Mouse (Mus musculus) layer of hippocampus, postnatal 14 days (tissue): ENCODE data around the gene H2-T24. TPM values are rescaled to one million over a fixed set of nuclear protein-coding genes. Genes with fewer than 3 reads are reported as not detected.
"Not testable (repeated sequence)": the region's sequence is repeated elsewhere in the genome, so short reads cannot be mapped to it uniquely, and the experiment has no call there.

Experiments used
- DNase-seq, 2 experiments: peaks; one replicate each; pipeline ENCODE4 v3.0.0; 2021 to 2022; ENCODE audit warnings: low spot score in 2 of 2, mixed read lengths in 1 of 2
- long read RNA-seq, 2 experiments: library from polyadenylated mRNA; stranded (forward); transcript quantifications; one replicate each; pipeline ENCODE4 v2.0.0; 2021
- total RNA-seq, 2 experiments: library from RNA; stranded (reverse); gene quantifications; 2 replicates each; pipeline ENCODE4 v1.2.3; 2021

The H2-T24 gene
- 1 to 10 TPM; 1.0 to 1.1 TPM for total RNA-seq
- long read RNA-seq, experiment 1, partial matches to known transcripts = 0 of 1 reads
- long read RNA-seq, experiment 1, other reads (novel, unspliced or antisense) = 1 of 1 reads
- long read RNA-seq, experiment 2, partial matches to known transcripts = 0 of 9 reads
- long read RNA-seq, experiment 2, other reads (novel, unspliced or antisense) = 9 of 9 reads

DNA sequence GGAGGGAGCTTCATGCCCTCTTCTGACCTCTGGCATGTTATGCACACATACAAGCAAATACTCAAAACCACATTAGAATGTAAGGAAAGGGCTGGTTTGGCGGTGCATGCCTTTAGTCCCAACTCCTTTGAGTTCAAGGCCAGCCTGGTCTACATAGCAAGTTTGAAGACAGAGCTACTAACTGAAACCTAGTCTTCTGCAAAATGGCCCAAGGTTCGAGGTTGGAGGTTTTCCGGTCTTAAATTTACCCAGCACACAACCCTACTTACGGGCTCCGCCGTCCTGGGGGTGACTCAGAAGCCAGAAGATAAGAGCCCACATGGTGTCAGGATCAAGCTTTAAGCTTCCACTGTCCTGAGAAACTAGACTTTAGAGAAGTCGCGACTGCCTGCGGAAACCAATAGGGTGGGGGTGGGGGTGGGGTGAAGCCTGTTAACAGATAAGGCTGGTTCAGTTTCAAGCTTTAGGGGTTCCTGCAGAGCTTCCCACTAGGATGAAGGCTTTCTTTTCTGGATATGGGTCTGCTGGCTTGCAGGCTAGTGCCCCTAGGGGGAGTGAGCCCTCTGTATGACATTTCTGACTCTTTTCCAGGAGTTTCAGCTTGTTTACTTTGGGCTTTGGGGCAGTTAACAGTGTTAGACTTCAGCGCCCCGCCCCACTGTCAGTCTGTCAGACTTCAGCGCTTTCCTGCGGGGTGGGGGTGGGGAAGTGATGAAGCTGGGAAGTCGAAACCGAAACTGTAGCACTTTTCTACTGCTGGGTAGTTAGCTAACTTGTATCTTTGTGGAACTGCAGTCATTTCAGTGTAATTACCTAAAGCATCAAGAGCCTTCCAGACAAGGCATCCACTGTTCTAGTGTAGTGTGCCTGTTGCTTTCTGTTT, at the start of gene H2-T24:
Gene H2-T24 (minus strand): TSS at position 370 of the 883 bp plus-strand sequence.
- DNase-seq = peak in 1 of 2 experiments; percentile 37

GRCm38 (mm10) chr17:36060829-36061228, 40.5 kb upstream of the H2-T24 start:
- peak; percentile 81 to 91 for DNase-seq

GRCm38 (mm10) chr17:36058362-36058761, 38.0 kb upstream of the H2-T24 start, which contains the start of gene Gm11127:
Gene Gm11127 (minus strand): TSS chr17:36058371.
- not testable (repeated sequence) for DNase-seq

DNA sequence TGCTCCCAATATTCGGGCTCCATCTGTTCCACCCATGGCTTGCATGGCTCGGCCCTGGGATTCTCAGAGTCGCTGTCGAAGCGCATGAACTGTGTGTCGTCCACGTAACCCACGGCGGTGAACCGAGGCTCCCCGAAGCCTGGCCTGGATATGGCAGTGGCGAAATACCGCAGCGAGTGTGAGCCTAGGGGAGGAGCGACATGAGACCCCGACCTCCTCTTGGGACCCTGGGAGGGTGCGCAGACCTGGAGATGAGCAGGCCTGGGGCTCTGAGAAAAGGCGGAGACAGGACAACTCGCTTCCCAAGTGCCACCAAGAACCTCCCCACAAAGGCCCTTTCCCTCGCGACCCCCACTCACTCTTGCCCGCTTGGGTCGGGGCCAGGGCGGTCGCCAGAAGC, 37.6 kb upstream of the H2-T24 start:
- DNase-seq = not testable (repeated sequence)

- DNase-seq = no peak
These were observed 22.9 kb upstream of the H2-T24 start for GRCm38 (mm10) chr17:36043286-36043685.

DNA sequence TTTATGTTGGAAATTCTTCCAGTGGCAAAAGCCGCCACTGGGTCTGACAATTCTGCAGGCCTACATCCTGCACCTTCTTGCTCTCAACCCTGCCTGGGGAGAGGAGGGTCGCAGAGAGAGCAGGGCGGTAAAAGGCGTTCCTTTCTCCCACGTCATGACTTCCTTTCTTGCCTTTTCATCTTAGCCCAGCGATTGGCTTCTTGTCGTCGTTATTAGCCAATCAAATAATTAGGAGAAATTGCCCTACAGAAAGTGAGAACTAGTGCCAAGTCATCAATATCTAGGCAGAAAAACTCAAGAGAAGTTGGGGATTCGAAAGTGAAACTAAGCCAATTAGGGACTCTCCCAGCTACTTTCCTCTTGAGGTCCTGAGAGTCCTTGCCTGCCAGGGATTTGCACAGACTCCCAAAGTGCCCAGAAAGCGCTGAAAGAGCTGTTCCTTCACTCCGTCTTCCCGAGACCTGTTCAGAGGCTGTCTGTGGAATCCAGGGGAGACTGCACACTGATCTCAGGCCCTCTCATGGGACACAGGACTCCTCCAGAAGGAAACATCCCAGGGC, 22.3 kb upstream of the H2-T24 start, which contains the start of the genes H2-T22 and Gm6034:
Gene H2-T22 (minus strand): TSS at position 138 of the 560 bp plus-strand sequence.
Gene Gm6034 (plus strand): TSS at position 352 of the 560 bp plus-strand sequence.
- peak; percentile 58 to 91 for DNase-seq

- not testable (repeated sequence) for DNase-seq
These were observed 21.7 kb upstream of the H2-T24 start for GRCm38 (mm10) chr17:36042055-36042454.

DNA sequence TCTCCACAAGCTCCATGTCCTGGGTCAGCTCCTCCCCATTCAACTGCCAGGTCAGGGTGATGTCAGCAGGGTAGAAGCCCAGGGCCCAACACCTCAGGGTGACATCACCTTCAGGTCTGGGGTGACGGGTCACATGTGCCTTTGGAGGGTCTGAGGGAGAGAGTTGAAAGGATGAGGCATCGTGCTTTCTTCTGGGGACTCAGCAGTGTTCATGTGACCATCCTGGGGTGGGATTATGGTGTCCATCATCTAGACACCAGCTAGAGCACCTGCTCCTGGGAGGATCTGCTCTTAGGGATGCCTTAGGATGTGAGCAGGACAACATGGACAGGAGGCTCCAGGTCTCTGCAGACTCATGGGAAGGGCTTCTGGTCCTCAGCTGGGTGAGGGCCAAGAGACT, 20.2 kb upstream of the H2-T24 start:
- DNase-seq = not testable (repeated sequence)

DNA sequence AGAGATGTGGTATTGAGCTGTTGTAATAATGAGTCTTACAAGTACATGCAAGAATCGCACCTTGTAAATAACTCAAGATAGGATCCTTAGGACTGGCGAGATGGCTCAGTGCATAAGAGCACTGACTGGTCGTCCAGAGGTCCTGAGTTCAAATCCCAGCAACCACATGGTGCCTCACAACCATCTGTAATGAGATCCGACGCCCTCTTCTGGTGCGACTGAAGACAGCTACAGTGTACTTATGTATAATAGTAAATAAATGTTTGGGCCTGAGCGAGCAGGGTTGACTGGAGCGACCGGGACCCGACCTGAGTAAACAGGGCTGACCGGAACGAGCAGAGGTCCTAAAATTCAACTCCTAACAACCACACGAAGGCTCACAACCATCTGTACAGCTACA, 15.8 kb upstream of the H2-T24 start:
- DNase-seq = not testable (repeated sequence)

DNA sequence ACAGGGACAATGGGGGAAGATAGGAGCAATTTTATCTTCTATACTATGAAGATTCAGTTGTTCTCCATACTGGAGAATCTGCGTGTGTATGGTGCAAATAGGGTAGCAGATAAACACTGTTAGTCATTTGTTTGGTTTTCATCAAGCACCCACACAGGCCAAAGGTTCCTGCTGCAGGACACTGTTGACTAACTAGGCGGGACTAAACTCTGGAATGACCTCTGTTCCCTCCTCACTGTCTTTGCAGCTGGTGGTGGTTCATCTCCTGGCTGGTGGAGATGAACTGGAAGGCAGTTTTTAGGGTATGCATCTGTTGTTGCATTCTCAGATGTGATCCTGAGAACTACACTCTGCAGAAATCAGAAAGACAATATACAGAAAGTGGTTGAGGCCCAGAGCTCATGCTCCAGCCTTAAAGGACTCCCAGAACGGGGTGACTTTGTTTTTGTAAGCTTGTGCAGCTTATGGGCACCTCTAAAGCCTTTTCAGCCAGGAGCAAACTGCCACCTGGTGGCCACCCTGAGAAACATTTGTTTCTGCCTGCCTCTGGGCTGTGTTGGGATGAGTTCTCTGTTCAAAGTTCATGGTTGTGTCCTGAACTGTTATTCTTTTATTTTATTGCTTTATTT, 14.8 kb upstream of the H2-T24 start:
- peak; percentile 28 to 51 for DNase-seq

DNA sequence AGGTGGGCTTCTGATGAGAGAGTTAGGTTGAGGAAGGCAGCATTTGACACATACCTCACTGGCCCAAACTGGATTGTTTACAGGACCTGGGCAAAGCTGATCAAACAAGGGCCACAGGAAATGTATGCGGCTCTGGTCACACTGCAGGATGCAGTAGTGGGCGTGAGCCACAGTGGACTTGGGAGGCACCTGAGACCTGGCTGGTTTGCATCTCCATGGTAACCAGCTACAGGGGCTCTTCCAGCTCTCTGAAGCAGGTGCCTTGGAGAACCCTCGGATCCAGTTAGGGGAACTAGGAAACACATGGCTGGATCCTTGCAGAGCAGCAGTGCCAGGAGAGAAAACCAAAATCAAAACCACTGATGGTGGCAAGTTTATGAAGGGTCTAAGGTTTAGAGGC, 14.2 kb upstream of the H2-T24 start:
- DNase-seq = not testable (repeated sequence)

- DNase-seq = peak; percentile 7 to 33
These were observed 12.1 kb upstream of the H2-T24 start, which contains the start of gene H2-T23 for GRCm38 (mm10) chr17:36032351-36032875. Gene H2-T23 (minus strand): TSS chr17:36032855.

DNA sequence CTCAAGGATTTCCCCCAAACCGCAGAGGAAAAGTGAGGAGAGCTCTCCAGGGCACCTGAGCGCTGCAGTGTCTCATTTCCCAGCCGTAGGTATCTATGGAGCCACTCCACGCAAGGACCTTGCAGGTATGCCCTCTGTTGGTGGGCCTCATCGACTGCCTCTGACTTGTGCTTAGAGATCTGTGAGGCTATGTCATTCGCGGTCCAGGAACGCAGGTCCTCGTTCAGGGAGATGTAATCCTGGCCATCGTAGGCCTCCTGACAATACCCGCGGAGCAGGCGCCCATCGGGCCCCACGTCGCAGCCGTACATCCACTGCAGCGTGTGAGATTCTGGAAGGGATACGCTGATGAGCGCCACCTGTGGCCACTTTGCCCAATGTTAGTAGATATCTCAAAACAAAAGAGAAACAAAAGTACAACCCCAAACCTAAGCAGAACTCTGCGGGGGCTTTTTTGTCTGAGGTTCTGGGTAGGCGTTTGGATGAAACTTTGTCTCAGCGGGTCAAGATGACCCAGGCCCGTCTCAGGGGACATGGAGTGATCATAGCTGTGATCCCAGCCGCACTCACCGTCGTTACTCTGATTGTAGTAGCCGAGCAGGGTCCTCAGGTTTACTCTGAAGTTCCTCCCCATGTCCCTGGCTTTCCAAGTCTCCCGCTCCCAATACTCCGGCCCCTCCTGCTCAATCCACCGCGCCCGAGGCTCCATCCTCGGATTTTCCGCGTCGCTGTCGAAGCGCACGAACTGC, 11.4 kb upstream of the H2-T24 start:
- DNase-seq = peak in 1 of 2 experiments; percentile 52

GRCm38 (mm10) chr17:36030703-36031582, 10.6 kb upstream of the H2-T24 start:
- not testable (repeated sequence) for DNase-seq

DNA sequence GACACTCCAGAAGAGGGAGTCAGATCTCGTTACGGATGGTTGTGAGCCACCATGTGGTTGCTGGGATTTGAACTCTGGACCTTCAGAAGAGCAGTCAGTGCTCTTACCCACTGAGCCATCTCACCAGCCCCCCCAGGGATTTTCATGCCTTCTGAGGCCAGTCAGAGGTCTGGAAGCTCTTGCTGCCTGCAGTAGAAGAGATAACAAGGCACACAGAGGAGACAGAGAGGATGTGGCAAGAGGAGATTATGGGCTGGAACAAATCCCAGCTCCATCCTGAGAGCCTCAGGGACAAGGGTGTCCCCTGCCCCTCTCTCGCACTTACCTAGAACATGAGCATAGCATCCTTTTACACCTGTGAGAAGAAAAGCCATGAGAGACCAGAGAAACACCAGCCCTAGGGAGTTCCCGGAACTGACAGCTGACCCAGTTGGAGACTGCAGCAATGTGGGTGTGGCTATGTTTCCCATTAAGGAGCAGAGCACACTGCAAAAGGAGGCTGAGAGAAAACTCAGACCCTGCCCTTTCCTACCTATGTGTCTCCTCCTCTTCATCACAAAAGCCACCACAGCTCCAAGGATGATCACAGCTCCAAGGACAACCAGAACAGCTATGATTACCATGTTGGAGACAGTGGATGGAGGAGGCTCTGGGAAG, 9.8 kb upstream of the H2-T24 start:
- not testable (repeated sequence) for DNase-seq

DNA sequence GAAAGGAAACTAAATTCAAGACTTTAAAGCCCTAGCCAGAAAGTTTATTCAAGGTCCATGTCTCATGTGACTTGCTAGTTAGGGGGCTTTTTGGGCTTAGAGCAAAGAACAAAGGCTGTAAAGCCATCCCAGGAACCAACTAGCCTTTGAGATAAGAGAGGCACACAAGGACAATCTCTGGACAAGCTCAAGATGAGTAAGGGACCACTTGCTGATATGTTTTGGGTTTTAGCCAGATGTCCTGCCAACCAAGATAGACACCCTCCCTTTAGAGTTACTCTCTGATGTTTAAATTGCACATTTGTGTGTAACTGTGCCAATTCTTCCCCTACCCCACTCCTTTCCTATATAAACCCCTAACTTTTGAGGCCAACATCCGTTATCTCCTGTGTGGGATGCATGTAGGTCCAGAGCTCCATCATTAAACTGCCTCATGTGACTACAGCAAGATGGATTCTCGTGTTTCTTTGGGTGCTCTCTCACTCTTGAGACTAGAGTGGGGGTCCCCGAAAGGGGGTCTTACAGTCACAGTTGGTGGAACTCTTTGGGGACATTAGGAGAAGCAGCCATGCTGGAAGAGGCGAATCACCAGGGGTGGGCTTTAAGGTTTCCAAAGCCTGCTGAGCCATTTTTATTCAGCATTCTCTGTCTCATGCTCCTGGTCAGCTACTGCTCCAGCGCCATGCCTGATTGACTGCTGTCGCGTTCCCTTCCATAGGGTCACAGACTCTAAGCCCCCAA, 8.7 kb upstream of the H2-T24 start:
- DNase-seq = no peak

GRCm38 (mm10) chr17:36027663-36028062, 7.3 kb upstream of the H2-T24 start:
- no peak for DNase-seq

DNA sequence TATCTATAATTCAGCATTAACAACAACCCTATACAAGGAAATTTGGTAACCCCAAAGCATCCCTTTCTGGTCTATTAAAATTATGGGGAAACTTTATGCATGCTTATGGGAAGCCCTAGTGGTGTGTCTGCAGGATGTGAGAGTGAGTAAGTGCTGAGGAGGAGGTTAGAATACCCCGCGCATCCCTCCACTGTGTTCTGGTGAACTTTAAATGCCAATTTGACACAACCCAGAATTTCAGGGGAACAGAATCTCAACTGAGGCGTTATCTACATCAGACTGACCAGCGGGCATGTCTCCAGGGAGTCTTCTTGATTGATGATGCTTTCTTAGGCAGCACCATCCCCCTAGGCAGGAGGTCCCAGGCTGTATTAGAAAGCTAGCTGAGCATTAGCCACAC, 5.5 kb upstream of the H2-T24 start:
- DNase-seq = no peak
